Mouse (Mus musculus): Measurements from ENCODE around the gene Car1. TPM values are rescaled to one million over a fixed set of nuclear protein-coding genes. Genes with fewer than 3 reads are reported as not detected.
"Not testable (repeated sequence)": the region's sequence is repeated elsewhere in the genome, so short reads cannot be mapped to it uniquely, and the experiment has no call there.

The Car1 gene
- polyA plus RNA-seq, 1 experiment from 2014 or later = 0.20 TPM

- no peak overlapping the region for H3K9ac ChIP-seq (ENCODE audit: low read length)
- DNase-seq (ENCODE audit: low spot score) = no peak
- H3K4me1 ChIP-seq (ENCODE audit: control insufficient read depth, insufficient read depth, low read length) = no peaks in the 10 kb centered on the region
- WGBS = 86% methylated on average over 1 of the region's 1 CpGs
- no peaks in the 10 kb centered on the region for H3K9me3 ChIP-seq (ENCODE audit: control insufficient read depth, low read length)
- no peaks in the 10 kb centered on the region for H3K36me3 ChIP-seq (ENCODE audit: control insufficient read depth, insufficient read depth, low read length)
- no peak overlapping the region for H3K4me2 ChIP-seq (ENCODE audit: low read depth)
- no peak for ATAC-seq (ENCODE audit: insufficient read depth, low FRiP score, low TSS enrichment)
- no peaks in the 10 kb centered on the region for H3K27me3 ChIP-seq (ENCODE audit: control insufficient read depth, insufficient read depth, low read length)
- H3K27ac ChIP-seq (ENCODE audit: low read depth, low read length) = no peak overlapping the region
- H3K4me3 ChIP-seq (ENCODE audit: low read depth, low read length) = no peak overlapping the region
Observed at GRCm38 (mm10) chr3:14787607-14788006, 20.6 kb downstream of the Car1 start.

DNA sequence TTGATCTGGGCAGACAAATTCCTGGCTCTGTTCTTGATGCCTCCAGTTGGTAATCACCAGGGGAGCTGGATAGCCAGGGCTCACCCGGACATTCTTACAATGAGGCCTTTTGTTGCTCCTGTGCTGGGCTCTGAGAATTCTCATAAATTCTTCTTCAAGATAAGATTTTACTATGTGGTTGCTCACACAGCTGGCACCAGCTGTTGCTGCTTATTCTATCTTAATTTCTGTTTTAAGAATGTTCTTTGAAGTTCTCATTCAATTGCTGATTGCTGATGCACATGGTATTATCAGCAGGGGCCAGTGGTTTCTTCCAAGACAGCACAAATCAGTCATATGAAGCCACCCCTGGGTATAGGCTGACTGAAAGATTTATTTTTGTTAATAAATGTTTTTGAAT, 21.0 kb downstream of the Car1 start:
- no peaks in the 10 kb centered on the region for H3K9me3 ChIP-seq (ENCODE audit: control insufficient read depth, low read length)

GRCm38 (mm10) chr3:14786551-14787079, 21.6 kb downstream of the Car1 start:
- no peak for DNase-seq (ENCODE audit: low spot score)
- Histone ChIP-seq H3K9me3 (ENCODE audit: control insufficient read depth, low read length) (no peaks in the 10 kb centered on the region), H3K4me3 (ENCODE audit: low read depth, low read length) (no peak overlapping the region), H3K27me3 (ENCODE audit: control insufficient read depth, insufficient read depth, low read length) (no peaks in the 10 kb centered on the region), H3K4me1 (ENCODE audit: control insufficient read depth, insufficient read depth, low read length) (no peaks in the 10 kb centered on the region), H3K9ac (ENCODE audit: low read length) (no peak overlapping the region), H3K36me3 (ENCODE audit: control insufficient read depth, insufficient read depth, low read length) (no peaks in the 10 kb centered on the region), H3K27ac (ENCODE audit: low read depth, low read length) (no peak overlapping the region), H3K4me2 (ENCODE audit: low read depth) (no peak overlapping the region)
- ATAC-seq (ENCODE audit: insufficient read depth, low FRiP score, low TSS enrichment) = no peak
- WGBS = 67% methylated on average over 2 of the region's 2 CpGs

More for the DNA sequence above, 21.0 kb downstream of the Car1 start:
- Histone ChIP-seq H3K9ac (ENCODE audit: low read length) (no peak overlapping the region), H3K27me3 (ENCODE audit: control insufficient read depth, insufficient read depth, low read length) (no peaks in the 10 kb centered on the region), H3K36me3 (ENCODE audit: control insufficient read depth, insufficient read depth, low read length) (no peaks in the 10 kb centered on the region), H3K4me2 (ENCODE audit: low read depth) (no peak overlapping the region), H3K4me3 (ENCODE audit: low read depth, low read length) (no peak overlapping the region), H3K27ac (ENCODE audit: low read depth, low read length) (no peak overlapping the region), H3K4me1 (ENCODE audit: control insufficient read depth, insufficient read depth, low read length) (no peaks in the 10 kb centered on the region)
- 55% methylated on average over 1 of the region's 1 CpGs for WGBS
- no peak for DNase-seq (ENCODE audit: low spot score)
- no peak for ATAC-seq (ENCODE audit: insufficient read depth, low FRiP score, low TSS enrichment)

DNA sequence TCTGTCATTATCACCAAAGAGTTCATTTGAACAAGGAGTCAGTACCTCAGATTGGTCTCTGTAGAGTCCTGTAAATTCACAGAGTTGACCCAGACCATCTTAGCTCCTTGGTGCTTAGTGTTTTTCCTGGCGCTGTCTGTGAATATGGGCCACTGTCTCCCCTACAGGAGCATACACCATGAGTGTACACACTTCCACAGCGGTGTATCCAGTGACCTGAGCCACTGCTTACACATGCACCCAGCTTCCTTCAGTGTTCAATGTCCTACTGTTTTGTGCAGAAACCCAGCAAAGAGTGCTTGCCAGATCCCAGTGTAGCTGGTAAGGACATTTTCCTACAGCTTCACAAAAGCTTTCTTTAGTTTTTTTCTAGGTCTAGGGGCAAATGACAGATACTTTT, 22.8 kb downstream of the Car1 start:
- no peaks in the 10 kb centered on the region for H3K36me3 ChIP-seq (ENCODE audit: control insufficient read depth, insufficient read depth, low read length)
- H3K4me3 ChIP-seq (ENCODE audit: low read depth, low read length) = no peak overlapping the region
- DNase-seq (ENCODE audit: low spot score) = no peak
- no peak overlapping the region for H3K27ac ChIP-seq (ENCODE audit: low read depth, low read length)
- H3K4me2 ChIP-seq (ENCODE audit: low read depth) = no peak overlapping the region
- 89% methylated on average over 2 of the region's 2 CpGs for WGBS
- no peaks in the 10 kb centered on the region for H3K27me3 ChIP-seq (ENCODE audit: control insufficient read depth, insufficient read depth, low read length)
- ATAC-seq (ENCODE audit: insufficient read depth, low FRiP score, low TSS enrichment) = no peak
- H3K4me1 ChIP-seq (ENCODE audit: control insufficient read depth, insufficient read depth, low read length) = no peaks in the 10 kb centered on the region
- H3K9me3 ChIP-seq (ENCODE audit: control insufficient read depth, low read length) = no peaks in the 10 kb centered on the region
- no peak overlapping the region for H3K9ac ChIP-seq (ENCODE audit: low read length)

GRCm38 (mm10) chr3:14783198-14783597, 25.0 kb downstream of the Car1 start:
- ATAC-seq (ENCODE audit: insufficient read depth, low FRiP score, low TSS enrichment); H3K4me1 ChIP-seq (ENCODE audit: control insufficient read depth, insufficient read depth, low read length); H3K9ac ChIP-seq (ENCODE audit: low read length); H3K36me3 ChIP-seq (ENCODE audit: control insufficient read depth, insufficient read depth, low read length); H3K27ac ChIP-seq (ENCODE audit: low read depth, low read length); H3K4me2 ChIP-seq (ENCODE audit: low read depth); H3K27me3 ChIP-seq (ENCODE audit: control insufficient read depth, insufficient read depth, low read length); DNase-seq (ENCODE audit: low spot score); H3K9me3 ChIP-seq (ENCODE audit: control insufficient read depth, low read length); H3K4me3 ChIP-seq (ENCODE audit: low read depth, low read length): not testable (repeated sequence)
- 88% methylated on average over 5 of the region's 5 CpGs for WGBS

DNA sequence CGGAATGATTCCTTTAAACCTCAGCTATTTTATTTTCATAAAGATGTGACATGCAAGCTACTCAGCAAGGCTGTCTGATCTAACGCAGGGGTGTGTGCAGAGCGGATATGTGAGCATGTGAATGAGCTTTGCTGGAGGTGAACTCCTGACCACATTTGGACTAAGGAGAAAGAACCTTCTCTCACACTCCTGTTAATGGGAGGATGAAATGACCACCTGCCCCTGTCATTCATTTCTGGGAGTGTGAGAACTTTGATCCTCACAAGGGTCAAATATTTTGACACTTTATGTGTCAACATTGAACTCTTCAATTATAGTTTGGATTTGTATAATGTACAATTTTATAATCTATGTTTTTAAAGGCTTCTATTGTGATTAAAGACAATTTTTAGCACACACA, 25.8 kb downstream of the Car1 start:
- not testable (repeated sequence) for H3K27me3 ChIP-seq (ENCODE audit: control insufficient read depth, insufficient read depth, low read length); H3K9me3 ChIP-seq (ENCODE audit: control insufficient read depth, low read length); H3K36me3 ChIP-seq (ENCODE audit: control insufficient read depth, insufficient read depth, low read length); H3K9ac ChIP-seq (ENCODE audit: low read length); H3K4me3 ChIP-seq (ENCODE audit: low read depth, low read length); DNase-seq (ENCODE audit: low spot score); H3K4me2 ChIP-seq (ENCODE audit: low read depth); H3K4me1 ChIP-seq (ENCODE audit: control insufficient read depth, insufficient read depth, low read length); H3K27ac ChIP-seq (ENCODE audit: low read depth, low read length); ATAC-seq (ENCODE audit: insufficient read depth, low FRiP score, low TSS enrichment)
- WGBS = 88% methylated on average over 3 of the region's 3 CpGs

DNA sequence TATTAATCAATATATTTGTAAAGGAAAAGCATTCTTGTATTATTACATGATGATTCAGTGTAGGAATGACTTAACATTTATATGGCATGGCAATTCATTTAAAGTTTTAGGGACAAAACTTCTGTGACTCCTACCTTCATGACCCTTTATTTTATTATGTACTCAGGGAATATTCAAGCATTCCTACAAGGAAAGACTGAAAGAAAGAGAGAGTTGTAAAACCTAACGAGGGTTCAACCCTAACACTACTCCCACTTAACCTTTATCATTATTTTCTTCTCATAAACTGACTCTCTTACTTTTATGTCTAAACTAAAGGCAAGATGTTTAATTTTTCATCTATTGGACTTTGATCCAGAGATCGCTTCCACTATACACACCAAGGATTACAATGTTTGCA, 28.0 kb downstream of the Car1 start:
- no peak for ATAC-seq (ENCODE audit: insufficient read depth, low FRiP score, low TSS enrichment)
- Histone ChIP-seq H3K27ac (ENCODE audit: low read depth, low read length) (no peak overlapping the region), H3K4me3 (ENCODE audit: low read depth, low read length) (no peak overlapping the region), H3K9ac (ENCODE audit: low read length) (no peak overlapping the region), H3K27me3 (ENCODE audit: control insufficient read depth, insufficient read depth, low read length) (no peaks in the 10 kb centered on the region), H3K9me3 (ENCODE audit: control insufficient read depth, low read length) (no peaks in the 10 kb centered on the region), H3K36me3 (ENCODE audit: control insufficient read depth, insufficient read depth, low read length) (no peaks in the 10 kb centered on the region), H3K4me1 (ENCODE audit: control insufficient read depth, insufficient read depth, low read length) (no peaks in the 10 kb centered on the region), H3K4me2 (ENCODE audit: low read depth) (no peak overlapping the region)
- no peak for DNase-seq (ENCODE audit: low spot score)
- 79% methylated on average over 2 of the region's 2 CpGs for WGBS

DNA sequence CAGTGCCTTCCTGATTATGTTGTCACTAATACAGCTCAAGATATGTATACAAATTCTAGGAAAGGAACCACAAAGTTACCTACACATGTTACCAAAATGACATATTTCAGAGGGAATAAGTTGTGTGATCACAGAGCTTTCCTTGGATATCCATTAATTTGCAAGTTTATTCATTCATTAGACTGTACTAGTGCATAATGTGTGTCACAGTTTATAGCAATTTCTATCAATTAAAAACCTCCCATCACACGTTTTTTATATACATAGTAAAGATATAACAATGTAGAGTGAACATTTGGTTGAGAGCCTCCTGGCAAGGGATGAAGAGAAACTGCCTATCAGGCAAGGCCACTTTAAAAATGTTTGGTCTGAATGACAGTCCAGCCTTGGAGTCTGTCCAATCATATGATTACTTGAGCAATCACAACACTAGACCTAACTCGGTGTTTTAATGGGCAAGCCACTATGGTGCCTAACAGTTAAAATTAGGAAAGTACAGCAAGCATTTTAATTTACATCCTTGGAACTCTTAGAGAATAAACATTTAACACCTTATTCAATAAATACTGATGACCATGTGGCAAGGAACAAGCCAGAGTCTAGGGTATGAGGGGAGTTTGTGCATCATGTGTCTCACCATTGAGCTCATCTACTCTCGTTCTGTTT, 31.5 kb downstream of the Car1 start:
- not testable (repeated sequence) for H3K4me1 ChIP-seq (ENCODE audit: control insufficient read depth, insufficient read depth, low read length); H3K9me3 ChIP-seq (ENCODE audit: control insufficient read depth, low read length); H3K36me3 ChIP-seq (ENCODE audit: control insufficient read depth, insufficient read depth, low read length); H3K27me3 ChIP-seq (ENCODE audit: control insufficient read depth, insufficient read depth, low read length); DNase-seq (ENCODE audit: low spot score); ATAC-seq (ENCODE audit: insufficient read depth, low FRiP score, low TSS enrichment); H3K9ac ChIP-seq (ENCODE audit: low read length); H3K4me3 ChIP-seq (ENCODE audit: low read depth, low read length); H3K27ac ChIP-seq (ENCODE audit: low read depth, low read length); H3K4me2 ChIP-seq (ENCODE audit: low read depth)
- 96% methylated on average over 2 of the region's 3 CpGs for WGBS

- H3K27me3 ChIP-seq (ENCODE audit: control insufficient read depth, insufficient read depth, low read length) = not testable (repeated sequence)
Observed at GRCm38 (mm10) chr3:14774539-14774938, 33.6 kb downstream of the Car1 start.

More at GRCm38 (mm10) chr3:14774539-14774938, 33.6 kb downstream of the Car1 start:
- H3K9me3 ChIP-seq (ENCODE audit: control insufficient read depth, low read length); H3K36me3 ChIP-seq (ENCODE audit: control insufficient read depth, insufficient read depth, low read length); H3K4me1 ChIP-seq (ENCODE audit: control insufficient read depth, insufficient read depth, low read length); H3K9ac ChIP-seq (ENCODE audit: low read length); ATAC-seq (ENCODE audit: insufficient read depth, low FRiP score, low TSS enrichment); H3K4me3 ChIP-seq (ENCODE audit: low read depth, low read length); H3K4me2 ChIP-seq (ENCODE audit: low read depth); DNase-seq (ENCODE audit: low spot score); H3K27ac ChIP-seq (ENCODE audit: low read depth, low read length): not testable (repeated sequence)
- WGBS = 76% methylated on average over 1 of the region's 1 CpGs

Data from neural tube, embryonic 11.5 days (tissue).